Mouse (Mus musculus) splenic B cell, adult 2 months (primary cell): ENCODE results near the gene Tuba3a.

Experiments used
- DNase-seq: peaks from one replicate; pipeline ENCODE4 v3.0.0-alpha.2; 2011; ENCODE audit warnings: low read depth, low spot score
- H3K27me3 ChIP-seq: 2 replicates; pipeline ENCODE4 v1.6.1; 2012; ENCODE audit warnings: mild to moderate bottlenecking, low read length, moderate library complexity, mixed read lengths; ENCODE audit not compliant: control insufficient read depth, poor library complexity, insufficient read depth, severe bottlenecking
- H3K36me3 ChIP-seq: 2 replicates; pipeline ENCODE4 v1.6.1; 2012; ENCODE audit warnings: mild to moderate bottlenecking, low read length, moderate library complexity, mixed read lengths; ENCODE audit not compliant: control insufficient read depth, poor library complexity, insufficient read depth, severe bottlenecking

The Tuba3a gene

DNA sequence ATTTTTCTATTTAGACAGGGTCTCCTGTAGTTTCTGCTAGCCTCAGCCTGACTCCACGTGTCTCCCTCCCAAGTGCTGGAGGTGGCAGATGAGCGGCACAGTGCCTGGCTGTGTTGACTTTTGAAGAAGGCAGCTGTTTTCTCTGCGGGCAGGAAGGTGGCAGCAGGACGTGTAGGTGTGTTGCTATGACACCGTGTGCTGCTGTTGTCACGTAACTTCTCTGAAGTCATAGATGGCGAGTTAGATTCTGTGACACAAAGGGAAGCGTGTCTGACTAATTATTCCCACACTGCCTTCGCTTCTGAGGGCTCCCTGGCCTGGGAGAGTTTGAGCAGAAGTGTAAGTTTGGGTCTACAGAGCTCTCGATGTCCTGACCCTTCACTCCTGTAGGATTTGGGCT is 20.6 kb downstream of the Tuba3a start:
- DNase-seq, result peak; percentile 89
- no peaks in the 10 kb centered on the region for H3K36me3 ChIP-seq

DNA sequence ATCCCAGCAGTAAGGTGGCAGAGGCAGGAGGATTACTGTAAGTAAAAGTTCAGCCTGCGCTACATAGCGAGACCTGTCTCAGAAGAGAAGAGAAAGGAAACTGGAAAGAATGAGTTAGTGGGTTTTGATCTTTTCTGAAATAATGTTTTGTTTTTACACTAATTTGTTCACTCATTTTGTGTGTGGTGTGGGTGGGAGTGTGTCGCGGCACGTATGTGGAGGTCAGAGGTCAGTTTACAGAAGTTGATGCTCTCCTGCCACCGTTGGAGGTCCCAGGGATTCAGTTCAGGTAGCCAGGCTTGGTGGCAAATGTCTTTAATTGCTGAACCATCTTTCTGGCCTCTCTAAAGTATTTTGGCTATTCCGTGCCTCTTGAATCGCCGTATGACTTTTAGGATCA is 21.6 kb downstream of the Tuba3a start:
- Histone ChIP-seq H3K36me3 (no peaks in the 10 kb centered on the region), H3K27me3 (no peaks in the 10 kb centered on the region)
- DNase-seq, result no peak

More for the DNA sequence above, 20.6 kb downstream of the Tuba3a start:
- no peaks in the 10 kb centered on the region for H3K27me3 ChIP-seq

DNA sequence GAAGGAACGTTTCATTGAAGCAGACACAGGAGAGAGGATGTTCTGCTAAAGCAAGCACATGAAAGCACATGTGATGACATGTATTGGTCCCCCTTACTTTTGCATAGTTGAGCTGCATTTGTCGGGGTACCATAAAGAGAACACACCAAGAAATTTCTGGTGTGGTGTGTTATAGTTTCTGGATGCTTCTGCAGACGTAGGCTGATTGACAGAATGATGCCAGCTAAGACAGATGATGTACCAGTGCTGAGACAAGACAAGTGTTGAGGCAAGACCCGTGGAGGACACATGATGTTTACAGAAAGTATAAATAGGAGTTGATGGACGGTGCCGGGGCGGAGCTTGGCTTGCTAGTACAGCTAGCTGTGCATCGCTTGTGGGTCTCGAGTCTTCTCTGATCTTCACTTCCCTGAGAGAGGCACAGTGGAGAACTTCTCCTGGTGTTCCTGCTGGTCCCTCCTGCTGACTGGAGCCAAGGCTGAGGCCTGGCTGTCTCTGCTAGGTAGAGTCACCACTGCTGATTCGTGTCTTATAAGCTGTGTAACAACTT is 25.8 kb downstream of the Tuba3a start:
- DNase-seq, result no peak
- no peaks in the 10 kb centered on the region for H3K36me3 ChIP-seq
- H3K27me3 ChIP-seq, result no peaks in the 10 kb centered on the region

DNA sequence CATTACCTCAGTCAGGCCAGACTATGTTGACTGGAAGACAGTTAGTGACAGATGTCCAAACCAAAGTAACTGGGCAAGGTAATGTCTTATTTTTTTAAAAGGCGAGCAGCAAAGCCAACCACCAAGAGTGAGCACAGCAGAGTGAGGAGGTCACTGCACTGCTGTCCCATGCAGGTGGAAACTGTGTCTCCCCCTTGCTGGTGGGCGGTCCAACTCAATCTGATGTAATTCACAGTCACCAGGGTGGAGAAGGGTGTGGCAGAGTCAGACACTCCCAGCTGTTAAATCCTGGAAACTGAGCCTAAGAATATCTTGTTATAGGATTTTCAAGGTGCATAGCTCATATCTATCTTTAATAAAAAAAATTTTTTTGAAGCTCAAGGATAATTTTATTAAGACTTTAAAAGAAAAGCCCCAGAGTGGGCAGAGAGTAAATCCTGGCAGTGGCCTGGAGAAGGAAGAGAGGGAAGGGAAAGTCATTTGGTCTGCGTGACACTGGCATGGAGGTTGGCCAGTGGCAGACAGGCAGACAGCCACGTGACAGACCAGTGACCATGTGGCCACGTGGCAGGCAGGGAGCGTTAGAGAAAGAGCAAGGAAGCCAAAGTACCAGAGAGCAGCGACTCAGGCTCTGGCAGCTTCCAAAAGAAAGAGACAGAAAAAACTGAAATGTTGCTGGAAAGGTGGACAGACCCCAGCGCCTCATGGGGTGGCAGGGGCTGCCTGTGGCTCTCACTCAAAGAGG is 29.4 kb downstream of the Tuba3a start:
- Histone ChIP-seq H3K36me3 (no peaks in the 10 kb centered on the region), H3K27me3 (no peaks in the 10 kb centered on the region)
- no peak for DNase-seq

DNA sequence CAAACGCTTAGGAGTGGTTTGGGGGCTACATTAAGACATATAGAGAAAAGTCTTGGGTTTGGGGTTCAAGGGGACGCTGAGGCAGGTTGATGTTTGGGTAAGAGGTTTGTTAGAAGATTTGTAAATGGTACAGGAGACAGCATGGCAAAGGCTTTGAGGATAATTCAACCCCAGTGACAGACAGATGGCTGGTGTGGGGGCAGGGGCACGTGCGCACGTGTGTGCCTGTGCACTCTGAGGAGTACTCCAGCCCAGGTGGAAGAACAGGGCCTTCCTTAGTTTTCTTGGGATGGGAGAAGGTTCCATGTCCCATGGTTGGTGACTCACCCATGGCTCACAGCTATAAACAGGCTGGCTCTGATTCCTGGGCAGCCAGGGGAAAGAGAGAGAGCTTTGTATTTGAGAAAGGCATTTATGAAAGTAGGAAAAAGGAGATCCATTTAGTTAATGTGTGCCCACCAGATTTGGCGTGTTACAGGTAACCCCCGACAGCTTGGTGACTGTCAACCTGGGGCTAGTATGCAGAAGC is 30.3 kb downstream of the Tuba3a start:
- no peaks in the 10 kb centered on the region for H3K27me3 ChIP-seq
- no peak for DNase-seq
- H3K36me3 ChIP-seq, result no peaks in the 10 kb centered on the region

DNA sequence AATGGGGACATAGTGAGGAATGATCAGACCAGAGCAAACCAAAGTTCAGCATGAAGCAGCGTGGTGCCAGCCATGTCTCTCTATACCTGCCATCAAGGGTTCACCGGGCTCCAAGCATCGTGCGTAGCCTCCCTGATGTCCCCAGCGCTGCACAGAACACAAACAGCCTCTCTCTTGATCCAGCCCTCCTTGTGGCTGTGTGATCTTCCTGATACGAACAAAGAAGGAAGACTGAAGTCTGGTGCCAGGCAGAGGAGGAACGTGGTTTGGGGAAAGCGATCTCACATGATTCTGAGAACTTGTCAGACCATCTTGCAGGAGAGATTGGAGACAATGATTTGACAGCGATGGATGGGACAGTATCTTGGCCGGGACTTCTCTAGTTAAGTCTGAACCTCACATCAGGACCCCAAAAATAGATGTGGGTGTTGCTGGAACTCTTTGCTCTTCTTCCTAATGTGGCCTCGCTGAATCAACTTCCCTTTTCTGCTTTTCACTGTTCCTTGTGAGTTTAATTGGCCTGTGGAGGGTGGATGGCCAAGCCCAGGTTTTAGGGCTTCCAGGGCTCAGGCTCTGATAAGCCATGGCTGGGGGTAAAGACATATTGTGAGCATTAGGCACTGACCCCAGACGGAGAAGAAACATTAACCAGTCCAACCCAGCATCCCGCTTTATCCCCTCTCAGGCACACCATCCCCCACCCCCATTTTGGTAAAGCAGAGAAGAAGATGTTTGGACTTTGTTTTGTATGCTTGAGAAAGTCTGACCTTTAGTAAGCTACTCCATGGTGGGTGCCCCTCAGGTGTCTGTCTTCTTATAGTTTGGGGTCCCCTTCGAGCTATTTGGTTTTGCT is 31.8 kb downstream of the Tuba3a start:
- peak; percentile 62 for DNase-seq
- Histone ChIP-seq H3K27me3 (no peaks in the 10 kb centered on the region), H3K36me3 (no peaks in the 10 kb centered on the region)

DNA sequence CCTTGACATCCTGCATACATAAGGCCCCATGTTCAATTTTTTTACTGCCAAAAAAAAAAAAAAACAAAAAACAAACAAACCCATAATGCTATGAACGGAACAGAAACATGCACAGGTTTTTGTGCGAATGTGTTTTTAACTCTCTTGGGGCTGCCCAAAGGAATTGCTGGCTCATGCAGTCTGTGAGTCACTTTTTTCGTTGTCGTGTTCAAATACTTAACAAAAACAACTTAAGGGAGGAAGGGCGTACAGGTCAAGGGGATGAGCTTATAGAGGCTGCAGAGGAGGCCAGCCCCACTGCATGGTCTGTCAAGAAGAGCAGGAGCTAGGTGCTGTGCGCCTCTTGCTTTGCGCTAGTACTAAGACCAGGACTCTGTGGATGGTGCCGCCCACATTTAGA is 33.1 kb downstream of the Tuba3a start:
- Histone ChIP-seq H3K36me3 (no peaks in the 10 kb centered on the region), H3K27me3 (no peaks in the 10 kb centered on the region)
- DNase-seq, result no peak

DNA sequence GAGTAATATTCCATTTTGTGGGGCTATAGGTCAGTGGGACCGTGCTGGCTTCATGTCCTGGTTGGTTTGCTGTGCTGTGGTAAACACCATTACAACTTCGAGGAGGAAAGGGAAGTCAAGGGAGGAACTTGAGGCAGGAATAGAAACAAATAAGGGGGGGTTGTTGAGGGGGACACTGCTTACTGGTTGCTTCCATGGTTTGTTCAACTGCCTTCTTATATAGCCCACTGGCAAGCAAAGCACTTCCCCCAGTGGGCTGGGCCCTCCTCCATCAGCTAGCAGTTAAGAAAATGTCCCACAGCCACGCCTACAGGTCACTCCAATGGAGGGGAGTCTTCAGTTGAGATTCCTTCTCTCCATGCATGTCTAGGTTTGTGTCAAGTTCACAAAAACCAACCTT is 33.6 kb downstream of the Tuba3a start:
- no peak for DNase-seq
- Histone ChIP-seq H3K27me3 (no peaks in the 10 kb centered on the region), H3K36me3 (no peaks in the 10 kb centered on the region)

DNA sequence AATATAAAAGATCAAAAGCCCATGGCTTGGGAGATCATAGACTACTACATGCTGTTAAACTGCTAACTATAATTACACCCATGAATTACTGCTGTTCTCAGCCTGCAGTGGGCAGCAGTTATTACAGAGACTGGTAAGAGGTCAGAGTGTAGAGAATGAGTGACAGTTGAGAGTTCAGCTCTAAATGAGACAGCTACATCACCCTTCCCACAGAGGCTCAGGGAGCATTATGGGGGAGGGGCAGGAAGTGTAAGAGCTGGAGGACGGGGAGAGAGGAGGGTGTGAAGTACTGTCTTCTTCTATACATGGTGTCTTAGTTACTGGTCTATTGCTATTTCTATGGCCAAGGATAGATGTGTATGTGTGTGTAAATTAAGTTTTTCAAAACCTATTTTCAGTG is 41.3 kb downstream of the Tuba3a start:
- Histone ChIP-seq H3K27me3 (no peaks in the 10 kb centered on the region), H3K36me3 (no peaks in the 10 kb centered on the region)
- DNase-seq, result no peak

DNA sequence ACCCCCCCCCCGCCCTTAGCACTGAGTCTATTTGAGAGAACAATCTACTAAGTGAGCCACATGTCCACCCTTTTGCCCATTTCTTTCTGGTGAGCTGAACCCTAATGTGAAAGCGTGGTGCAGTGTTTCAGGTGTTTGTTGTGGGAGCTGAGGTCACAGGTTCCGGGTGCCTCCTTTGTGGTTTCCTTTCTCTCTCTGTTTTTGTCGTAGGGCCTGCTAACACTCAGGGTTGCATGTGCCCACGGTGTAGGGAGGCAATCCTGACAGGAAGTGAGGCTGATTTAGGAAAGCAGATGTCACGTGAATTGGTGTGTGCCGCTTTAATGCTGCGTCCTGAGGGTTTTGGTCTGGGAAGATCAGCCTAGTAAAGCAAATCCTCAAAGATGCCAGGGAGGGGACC is 44.3 kb downstream of the Tuba3a start:
- H3K27me3 ChIP-seq, result no peaks in the 10 kb centered on the region
- DNase-seq, result peak; percentile 54

DNA sequence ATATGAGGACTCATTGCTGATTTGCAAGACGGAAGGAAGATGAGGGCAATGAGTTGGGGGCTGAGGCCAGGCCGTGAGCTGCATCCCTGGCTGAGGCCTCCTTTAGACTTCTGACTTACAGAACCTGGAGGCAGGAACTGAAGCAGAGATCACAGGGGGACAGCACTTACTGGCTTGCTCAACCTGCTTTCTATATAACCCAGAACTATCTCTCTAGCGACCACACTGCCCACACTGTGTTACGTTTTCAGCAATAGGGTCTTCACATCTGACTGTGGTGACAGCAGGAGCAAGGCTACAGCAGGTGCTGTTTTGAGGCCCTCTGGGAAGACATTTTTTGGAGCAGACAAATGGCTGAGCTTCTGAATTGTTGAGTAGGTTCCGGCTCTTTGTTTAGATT is 45.2 kb downstream of the Tuba3a start:
- Histone ChIP-seq H3K27me3 (no peaks in the 10 kb centered on the region), H3K36me3 (no peaks in the 10 kb centered on the region)
- DNase-seq, result no peak

More for the DNA sequence above, 44.3 kb downstream of the Tuba3a start:
- H3K36me3 ChIP-seq, result no peaks in the 10 kb centered on the region

DNA sequence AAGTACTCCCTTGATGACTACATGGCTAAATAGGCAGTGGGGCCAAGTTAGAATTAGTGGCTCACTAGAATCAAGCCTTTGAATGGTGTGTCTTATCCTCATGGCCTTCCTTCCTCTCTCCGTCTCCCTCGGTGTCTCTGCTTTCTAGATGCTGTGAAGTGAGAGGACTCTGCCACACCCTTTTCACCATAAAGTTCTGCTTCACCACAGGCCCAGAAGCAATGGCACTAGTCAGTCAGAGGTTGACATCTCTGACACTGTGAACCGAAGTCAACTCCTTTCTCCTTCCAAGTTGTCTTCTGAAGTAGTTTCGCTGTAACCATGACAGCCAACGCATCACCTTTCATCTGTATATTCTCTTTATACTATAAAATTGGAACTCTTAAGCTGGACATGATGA is 46.3 kb downstream of the Tuba3a start:
- no peaks in the 10 kb centered on the region for H3K27me3 ChIP-seq
- DNase-seq, result no peak
- H3K36me3 ChIP-seq, result no peaks in the 10 kb centered on the region

DNA sequence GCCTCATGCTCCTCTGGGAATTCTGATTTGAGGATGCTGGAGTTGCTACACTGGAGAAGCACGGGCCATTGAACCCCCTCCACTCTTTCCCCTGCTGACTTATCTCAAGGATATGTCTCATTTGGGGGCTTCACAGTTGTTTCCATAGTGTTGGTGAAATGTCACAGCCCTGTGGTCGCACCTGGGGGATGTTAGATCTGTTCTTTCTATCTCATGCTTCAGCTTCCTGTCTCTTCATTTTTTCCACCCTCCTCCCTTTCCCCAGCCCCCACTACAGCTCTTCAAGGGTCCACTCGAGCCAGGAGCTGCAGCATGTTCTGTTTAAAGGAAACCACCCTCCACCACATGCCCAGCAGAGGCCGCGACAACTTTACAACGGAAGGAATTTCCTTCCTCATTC is 47.4 kb downstream of the Tuba3a start:
- no peaks in the 10 kb centered on the region for H3K36me3 ChIP-seq
- no peak for DNase-seq

DNA sequence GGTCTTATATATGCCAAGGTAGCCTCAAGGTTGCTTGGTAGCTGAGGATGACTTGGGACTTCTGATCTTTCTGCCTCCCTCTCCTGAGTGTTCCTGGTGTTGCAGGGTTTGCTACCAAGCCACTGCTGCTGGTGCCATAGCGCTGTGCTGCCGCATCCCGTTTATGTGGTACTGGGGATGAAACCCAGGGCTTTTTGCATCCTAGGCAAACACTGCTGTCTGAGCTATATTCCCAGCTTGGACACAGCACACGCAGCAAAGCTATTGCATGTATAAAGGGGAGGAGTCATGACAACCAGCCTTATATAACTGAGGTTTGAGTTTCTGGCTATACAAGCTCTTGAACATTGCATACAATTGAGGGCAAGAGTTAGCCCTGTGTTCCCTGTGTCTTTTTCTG is 48.4 kb downstream of the Tuba3a start:
- Histone ChIP-seq H3K27me3 (no peaks in the 10 kb centered on the region), H3K36me3 (no peaks in the 10 kb centered on the region)
- DNase-seq, result no peak

More for the DNA sequence above, 47.4 kb downstream of the Tuba3a start:
- no peaks in the 10 kb centered on the region for H3K27me3 ChIP-seq

DNA sequence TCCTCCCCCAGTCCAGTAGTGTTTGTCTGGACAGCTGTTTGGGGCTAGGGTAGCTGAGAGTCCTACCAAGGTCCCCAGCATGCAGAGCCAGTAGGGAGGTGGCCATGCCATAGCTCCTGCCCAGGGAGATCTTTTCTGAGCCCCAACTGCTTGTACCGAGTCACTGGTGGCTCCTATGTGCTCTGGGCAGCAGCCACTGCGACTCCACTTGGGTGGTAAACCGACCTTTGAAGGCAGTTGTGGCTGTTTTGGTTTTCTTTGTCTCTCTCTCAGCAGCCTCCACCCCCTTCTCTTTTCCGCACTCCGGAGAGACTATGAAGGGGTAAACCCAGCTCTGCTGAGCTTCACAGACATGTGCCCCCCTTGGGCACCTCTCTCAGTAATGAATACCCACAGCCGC is 49.1 kb downstream of the Tuba3a start, which contains the start of gene Cd27:
Cd27 (minus strand) TSS at position 229 of the 400 bp plus-strand sequence.
- no peak for DNase-seq
- no peaks in the 10 kb centered on the region for H3K27me3 ChIP-seq
- H3K36me3 ChIP-seq, result no peaks in the 10 kb centered on the region
